19 mouse cellular contexts compared by ENCODE assay signal in the genomic region with DNA sequence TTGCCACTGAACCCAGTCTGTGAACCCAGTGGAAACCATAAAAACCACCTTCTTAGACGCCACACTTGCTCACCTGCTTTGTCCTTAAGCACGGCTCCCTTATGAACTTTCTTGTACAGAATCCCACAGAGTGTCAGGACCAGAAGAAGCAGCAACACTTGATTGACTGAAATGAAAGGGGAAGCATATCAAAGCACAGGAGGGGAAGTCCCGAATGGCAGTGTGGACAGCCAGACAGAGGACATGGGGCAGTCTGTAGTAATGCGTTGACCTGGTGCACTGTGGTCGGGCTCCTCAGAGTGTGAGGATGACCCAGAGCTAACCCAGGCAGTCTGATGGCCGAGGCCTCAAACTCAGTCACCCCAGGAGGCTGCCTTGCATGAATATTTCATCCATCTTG. TPM values are rescaled to one million over a fixed set of nuclear protein-coding genes. Genes with fewer than 3 reads are reported as not detected.
A peak's percentile ranks its signal among the peaks of the same experiment; 100 is the strongest.
DNase-seq lines count a peak whose midpoint lies in the region; ATAC-seq lines count a peak whose summit lies in the region.
"Had no signal": no experiment of that assay in that cellular context is flagged by ENCODE, and none has a peak within 500 bp of the region (broad histone marks: within the 10 kb centered on the region; RNA-seq: fewer than 3 reads in every experiment).

No protein-coding gene starts in this region.

- peak; percentile 71 for DNase-seq in heart, adult 11 months
- no peak for DNase-seq in heart, postnatal 25 days (ENCODE audit: low spot score)
- no peak for DNase-seq in adrenal gland, adult 2 months
- DNase-seq in spleen, postnatal 4 days (ENCODE audit: low spot score in 2 of 2) = no peak
- DNase-seq in urinary bladder, postnatal 36 days (ENCODE audit: low spot score in 2 of 2) = no peak
- DNase-seq: adrenal gland, adult 8-10 months; adrenal gland, postnatal 25 days; cerebellum, adult 18-20 months; cerebellum, adult 9-10 months; cerebellum, postnatal 14 days; forebrain, postnatal 0 days; gastrocnemius, adult 2 months; gastrocnemius, postnatal 14 days; heart, adult 2 months; heart, postnatal 14 days had no signal

- intact Hi-C loops in heart, postnatal 25 days (cut with DNase I) = no loop called here

- ATAC-seq in megakaryocyte, adult 5-6 weeks (ENCODE audit: poor library complexity, severe bottlenecking) = peak; percentile 78
- ATAC-seq in monocyte, adult 5-6 weeks (replicated peaks; ENCODE audit: insufficient number of reproducible peaks, low FRiP score, low TSS enrichment, poor library complexity, severe bottlenecking) = peak; percentile 74; the same call in 1 of the 2 replicates
- ATAC-seq: CD4-positive, CD25-positive, alpha-beta regulatory T cell, adult 4 months; forebrain, embryonic 14.5 days; forebrain, postnatal 0 days had no signal

RNA-seq across cellular contexts. Expression of a gene that starts 20.2 kb away (rescaled TPM):
- 1 to 10 TPM; 3.4 to 3.6 TPM for total RNA-seq in heart, postnatal 25 days (2021)
- total RNA-seq in megakaryocyte, adult 5-6 weeks (2015) = 0.18 TPM in 1 of 2 replicates, not detected in the other
- 1.0 TPM in 1 of 2 replicates, not detected in the other for total RNA-seq in megakaryocyte, adult 5-6 weeks (2017)
- total RNA-seq in monocyte, adult 5-6 weeks (2017) = 1.2 TPM in 1 of 3 replicates, not detected in the others
- total RNA-seq in adrenal gland, adult 2 months (2021) = 1 to 10 TPM; 1.4 to 3.1 TPM
- polyA plus RNA-seq in adrenal gland, adult 2 months (2012; rRNA removed) = 0.32 and 0.76 TPM in 2 replicates

RNA-seq across cellular contexts. Expression of a gene that starts 25.8 kb away (rescaled TPM):
- 10 to 100 TPM; 31.3 to 31.6 TPM for total RNA-seq in heart, postnatal 25 days (2021)
- total RNA-seq in megakaryocyte, adult 5-6 weeks (2015) = 15.6 and 20.9 TPM in 2 replicates
- total RNA-seq in megakaryocyte, adult 5-6 weeks (2017) = 22.1 and 32.8 TPM in 2 replicates
- total RNA-seq in monocyte, adult 5-6 weeks (2017) = 35.4 to 71.3 TPM (median 52.3 TPM) in 3 replicates
- total RNA-seq in adrenal gland, adult 2 months (2021) = 10 to 100 TPM; 27.8 to 30.4 TPM
- polyA plus RNA-seq in adrenal gland, adult 2 months (2012; rRNA removed) = 3.2 and 4.7 TPM in 2 replicates

RNA-seq across cellular contexts. Expression of a gene that starts 40.6 kb away (rescaled TPM):
- 10 to 100 TPM; 15.9 to 18.8 TPM for total RNA-seq in heart, postnatal 25 days (2021)
- total RNA-seq in megakaryocyte, adult 5-6 weeks (2015) = 28.5 and 28.8 TPM in 2 replicates
- total RNA-seq in megakaryocyte, adult 5-6 weeks (2017) = 55.9 and 83.8 TPM in 2 replicates
- 41.6 to 49.1 TPM (median 46.9 TPM) in 3 replicates for total RNA-seq in monocyte, adult 5-6 weeks (2017)
- 10 to 100 TPM; 20.8 to 25.1 TPM for total RNA-seq in adrenal gland, adult 2 months (2021)
- polyA plus RNA-seq in adrenal gland, adult 2 months (2012; rRNA removed) = 7.0 and 11.6 TPM in 2 replicates

RNA-seq across cellular contexts. Expression of a gene that starts 47.2 kb away (rescaled TPM):
- 10 to 100 TPM; 29.3 to 31.4 TPM for total RNA-seq in heart, postnatal 25 days (2021)
- 13.0 and 14.1 TPM in 2 replicates for total RNA-seq in megakaryocyte, adult 5-6 weeks (2015)
- total RNA-seq in megakaryocyte, adult 5-6 weeks (2017) = 17.5 and 19.6 TPM in 2 replicates
- 14.7 to 25.2 TPM in 2 of 3 replicates, not detected in the other for total RNA-seq in monocyte, adult 5-6 weeks (2017)
- total RNA-seq in adrenal gland, adult 2 months (2021) = 10 to 100 TPM; 19.8 to 31.3 TPM
- 70.7 and 83.9 TPM in 2 replicates for polyA plus RNA-seq in adrenal gland, adult 2 months (2012; rRNA removed)
